8 mouse cellular contexts compared by ENCODE assay signal in genomic region chr6:125192016-125192714, GRCm38 (mm10). TPM values are rescaled to one million over a fixed set of nuclear protein-coding genes. Genes with fewer than 3 reads are reported as not detected.
DNase-seq lines count a peak whose midpoint lies in the region; ATAC-seq lines count a peak whose summit lies in the region.

No protein-coding gene starts in this region.

- under 1% methylated on average over 34 of the region's 34 CpGs for WGBS in intestine, embryonic 14.5 days

- peaks cover 46% of the 10 kb centered on the region for H3K36me3 ChIP-seq in intestine, embryonic 14.5 days (ENCODE audit: control insufficient read depth, insufficient read depth, low read length)

- peak; percentile 96 for ATAC-seq in intestine, embryonic 14.5 days (replicated peaks; ENCODE audit: low FRiP score, low TSS enrichment, low read depth)

- peak overlapping the region; percentile 73 for H3K4me3 ChIP-seq in intestine, embryonic 14.5 days (ENCODE audit: low read depth, low read length)

- peak overlapping the region; percentile 95 for H3K4me2 ChIP-seq in intestine, embryonic 14.5 days (ENCODE audit: low read length)

- H3K27me3 ChIP-seq in intestine, embryonic 14.5 days (replicated peaks; ENCODE audit: control insufficient read depth, insufficient read depth, low read length) = no peaks in the 10 kb centered on the region

- peak overlapping the region; percentile 100 for H3K27ac ChIP-seq in intestine, embryonic 14.5 days (ENCODE audit: low read depth)

- intact Hi-C loops in left cerebral cortex, postnatal 14 days (cut with DNase I) = no loop called here

- DNase-seq in adrenal gland, adult (ENCODE audit: inconsistent age in 2 of 2, low spot score in 1 of 2) = peak; percentile 93 to 98
- peak; percentile 98 for DNase-seq in embryo, embryonic 10.5 days (ENCODE audit: low spot score)
- peak; percentile 89 for DNase-seq in gastrocnemius, postnatal 25 days
- DNase-seq in intestine, embryonic 14.5 days (ENCODE audit: low spot score) = peak; percentile 94
- peak; percentile 90 to 93 for DNase-seq in left cerebral cortex, postnatal 14 days (ENCODE audit: low spot score in 2 of 2)
- DNase-seq in mesoderm, embryonic 11.5 days (ENCODE audit: low read depth, low spot score) = peak; percentile 90
- peak; percentile 88 for DNase-seq in right cerebral cortex, postnatal 36 days (ENCODE audit: low spot score in 2 of 2)
- peak; percentile 96 for DNase-seq in yolk sac, embryonic 10.5 days (ENCODE audit: low spot score)

- no peaks in the 10 kb centered on the region for H3K9me3 ChIP-seq in intestine, embryonic 14.5 days (ENCODE audit: control insufficient read depth, low read length)

- peaks cover 8% of the 10 kb centered on the region; the same call in 1 of the 2 replicates for H3K4me1 ChIP-seq in intestine, embryonic 14.5 days (replicated peaks; ENCODE audit: control insufficient read depth, insufficient read depth, low read length)

- H3K9ac ChIP-seq in intestine, embryonic 14.5 days (ENCODE audit: low read length) = peak overlapping the region; percentile 77

RNA-seq across cellular contexts. Expression of gene Mrpl51, which starts 0.6 kb away (rescaled TPM):
- 100 to 1,000 TPM; 214 to 227 TPM for total RNA-seq in gastrocnemius, postnatal 25 days (2021)
- polyA plus RNA-seq in intestine, embryonic 14.5 days (2014; fragmentation: Nextera tagmentation; extraction: Ambion mirVana) = 217 and 221 TPM in 2 replicates
- total RNA-seq in left cerebral cortex, postnatal 14 days (2021) = 10 to 100 TPM; 62.6 to 72.8 TPM

RNA-seq across cellular contexts. Expression of gene Ncapd2, which starts 0.7 kb away (rescaled TPM):
- total RNA-seq in gastrocnemius, postnatal 25 days (2021) = 10 to 100 TPM; 12.1 to 12.7 TPM
- 109 and 129 TPM in 2 replicates for polyA plus RNA-seq in intestine, embryonic 14.5 days (2014; fragmentation: Nextera tagmentation; extraction: Ambion mirVana)
- total RNA-seq in left cerebral cortex, postnatal 14 days (2021) = 10 to 100 TPM; 23.5 to 29.6 TPM

RNA-seq across cellular contexts. Expression of gene Vamp1, which starts 23.2 kb away (rescaled TPM):
- 10 to 100 TPM; 17.5 to 19.2 TPM for total RNA-seq in gastrocnemius, postnatal 25 days (2021)
- polyA plus RNA-seq in intestine, embryonic 14.5 days (2014; fragmentation: Nextera tagmentation; extraction: Ambion mirVana) = 2.5 and 2.7 TPM in 2 replicates
- 10 to 100 TPM; 46.0 to 46.6 TPM for total RNA-seq in left cerebral cortex, postnatal 14 days (2021)

RNA-seq across cellular contexts. Expression of gene Gapdh, which starts 25.9 kb away (rescaled TPM):
- over 10,000 TPM; 11,297 to 11,631 TPM for total RNA-seq in gastrocnemius, postnatal 25 days (2021)
- polyA plus RNA-seq in intestine, embryonic 14.5 days (2014; fragmentation: Nextera tagmentation; extraction: Ambion mirVana) = 2,406 and 2,408 TPM in 2 replicates
- 1,000 to 10,000 TPM; 2,273 to 2,303 TPM for total RNA-seq in left cerebral cortex, postnatal 14 days (2021)

RNA-seq across cellular contexts. Expression of gene Tapbpl, which starts 39.5 kb away (rescaled TPM):
- 1 to 10 TPM; 1.4 to 2.6 TPM for total RNA-seq in gastrocnemius, postnatal 25 days (2021)
- 5.7 and 7.1 TPM in 2 replicates for polyA plus RNA-seq in intestine, embryonic 14.5 days (2014; fragmentation: Nextera tagmentation; extraction: Ambion mirVana)
- total RNA-seq in left cerebral cortex, postnatal 14 days (2021) = 1 to 10 TPM; 2.0 to 2.9 TPM

Comparison
In these comparisons a context has a peak if more than half of its experiments do, and no peak if none do; other contexts are left out.
1. Peak in every context shown above with its lines: DNase-seq, ATAC-seq, H3K4me3 ChIP-seq and H3K27ac ChIP-seq.